Mouse (Mus musculus): Measurements from ENCODE around the gene Hist2h4.

GRCm38 (mm10) chr3:96249034-96249345 is 14.1 kb downstream of the Hist2h4 start:
- no peak for TF ChIP-seq CTCF (IDR thresholded peaks at IDR 0.05; ENCODE audit: borderline replicate concordance, control insufficient read depth, extremely low read depth, insufficient read depth, low read length, poor library complexity)
- no peak for TF ChIP-seq POLR2A (IDR thresholded peaks at IDR 0.05; ENCODE audit: control insufficient read depth, extremely low read depth, insufficient read depth, low read length, poor library complexity)

Data from thymus, adult 2 months (tissue).